Mouse (Mus musculus) adrenal gland, postnatal 10 days (tissue): ENCODE results near the gene Olfr141. TPM values are rescaled to one million over a fixed set of nuclear protein-coding genes. Genes with fewer than 3 reads are reported as not detected.

Experiments used
- DNase-seq: peaks from one replicate; pipeline ENCODE4 v3.0.0; 2021; ENCODE audit warnings: mixed read lengths
- long read RNA-seq, 2 experiments: library from polyadenylated mRNA; stranded (forward); transcript quantifications; one replicate each; pipeline ENCODE4 v2.0.0; 2021
- total RNA-seq, 2 experiments: library from RNA; stranded (reverse); gene quantifications; 2 replicates each; pipeline ENCODE4 v1.2.3; 2021

Olfr141 gene
- not detected for total RNA-seq
- long read RNA-seq, experiment 1 = 0 reads
- long read RNA-seq, experiment 2 = 0 reads

GRCm38 (mm10) chr2:86809918-86810317, at the start of gene Olfr141:
Gene Olfr141 (minus strand): TSS chr2:86810018.
- no peak for DNase-seq

- no peak for DNase-seq
Observed at GRCm38 (mm10) chr2:86851596-86851995, 41.8 kb upstream of the Olfr141 start, which contains the start of gene Olfr1095. Gene Olfr1095 (minus strand): TSS chr2:86851696.

- no peak for DNase-seq
Observed at GRCm38 (mm10) chr2:86824363-86824762, 14.5 kb upstream of the Olfr141 start, which contains the start of gene Olfr1094. Gene Olfr1094 (plus strand): TSS chr2:86824663.

GRCm38 (mm10) chr2:86782179-86782578, 27.6 kb downstream of the Olfr141 start, which contains the start of gene Olfr1093:
Gene Olfr1093 (plus strand): TSS chr2:86782479.
- DNase-seq = no peak

- no peak for DNase-seq
Observed at GRCm38 (mm10) chr2:86761050-86761449, 48.8 kb downstream of the Olfr141 start.

- DNase-seq = no peak
Observed at GRCm38 (mm10) chr2:86758893-86759292, 50.9 kb downstream of the Olfr141 start, which contains the start of gene Olfr1090. Gene Olfr1090 (minus strand): TSS chr2:86758993.

Other genes with a start within 250 kb of the Olfr141 start
- gene Olfr1082, start 211.1 kb downstream of the Olfr141 start, total RNA-seq = not detected
- gene Olfr1084, start 170.3 kb downstream of the Olfr141 start, total RNA-seq = not detected
- gene Olfr1085, start 148.0 kb downstream of the Olfr141 start, total RNA-seq = not detected
- not detected for gene Olfr1086, start 129.9 kb downstream of the Olfr141 start, total RNA-seq
- gene Olfr1087, start 111.6 kb downstream of the Olfr141 start, total RNA-seq = not detected
- gene Olfr1089, start 76.3 kb downstream of the Olfr141 start, total RNA-seq = not detected
- not detected for gene Olfr1090, start 51.0 kb downstream of the Olfr141 start, total RNA-seq
- gene Olfr1093, start 27.5 kb downstream of the Olfr141 start, total RNA-seq = not detected
- not detected for gene Olfr1094, start 14.6 kb upstream of the Olfr141 start, total RNA-seq
- gene Olfr1095, start 41.7 kb upstream of the Olfr141 start, total RNA-seq = not detected
- not detected for gene Gm13723, start 64.8 kb upstream of the Olfr141 start, total RNA-seq
- not detected for gene Olfr1097, start 82.2 kb upstream of the Olfr141 start, total RNA-seq
- not detected for gene Olfr1098, start 114.5 kb upstream of the Olfr141 start, total RNA-seq
- not detected for gene Olfr1099, start 150.7 kb upstream of the Olfr141 start, total RNA-seq
- gene Olfr1100, start 169.9 kb upstream of the Olfr141 start, total RNA-seq = not detected
- gene Olfr1101, start 181.2 kb upstream of the Olfr141 start, total RNA-seq = not detected
- gene Olfr1102, start 188.4 kb upstream of the Olfr141 start, total RNA-seq = not detected
- gene Olfr1104, start 217.1 kb upstream of the Olfr141 start, total RNA-seq = not detected
- gene Olfr1105, start 226.5 kb upstream of the Olfr141 start, total RNA-seq = not detected
- gene Olfr1106, start 242.3 kb upstream of the Olfr141 start, total RNA-seq = not detected